Mouse (Mus musculus): Measurements from ENCODE around the gene Sorcs3.

DNA sequence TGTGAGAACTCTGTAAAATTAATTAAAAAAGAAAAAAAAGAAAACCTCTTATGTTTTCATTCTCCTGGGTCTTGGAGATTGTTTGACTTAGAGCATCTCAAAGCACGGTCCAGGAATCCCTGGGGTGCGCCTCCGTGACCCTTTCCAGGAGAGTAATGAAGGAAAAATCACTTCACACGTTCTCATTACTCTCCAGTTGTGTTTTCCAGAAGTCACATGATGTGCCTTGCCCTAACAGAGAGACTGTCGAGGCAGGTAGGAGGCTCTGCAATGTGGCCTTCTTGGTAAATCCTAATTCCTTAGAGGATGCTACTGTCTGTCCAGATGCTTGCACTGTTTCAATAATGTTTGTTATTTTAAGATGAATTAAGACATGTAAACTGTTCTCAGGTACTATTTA is 266.1 kb downstream of the Sorcs3 start:
- TF ChIP-seq CTCF (IDR thresholded peaks at IDR 0.05; ENCODE audit: borderline replicate concordance, insufficient read depth, low read length) (no peak), POLR2A (IDR thresholded peaks at IDR 0.05; ENCODE audit: low read depth, low read length) (no peak)

Data from embryonic fibroblast, embryonic 13.5 days (primary cell).